In genomic region chr13:31618416-31618815, GRCm38 (mm10) we compare ENCODE assay signal across 8 mouse cellular contexts. TPM values are rescaled to one million over a fixed set of nuclear protein-coding genes. Genes with fewer than 3 reads are reported as not detected.
DNase-seq lines count a peak whose midpoint lies in the region; ATAC-seq lines count a peak whose summit lies in the region.

No protein-coding gene starts in this region.

- H3K4me3 ChIP-seq in brown adipose tissue, adult 24 weeks (ENCODE audit: insufficient read depth, low read depth, low read length): peak overlapping the region; percentile 16; the same call in 1 of the 2 replicates
- H3K4me3 ChIP-seq in limb, embryonic 11.5 days (ENCODE audit: low read depth, low read length): no peak overlapping the region
- peak overlapping the region; percentile 42 for H3K4me3 ChIP-seq in midbrain, embryonic 10.5 days
- H3K4me3 ChIP-seq in stomach, embryonic 16.5 days (replicated peaks; ENCODE audit: low read length): peak overlapping the region; percentile 53

- no peak for ATAC-seq in cerebellum, adult (ENCODE audit: insufficient number of reproducible peaks, low FRiP score, low TSS enrichment)
- ATAC-seq in limb, embryonic 11.5 days (ENCODE audit: insufficient number of reproducible peaks, low FRiP score, low TSS enrichment, low read depth): no peak; the same call in 1 of the 2 replicates
- peak; percentile 76 for ATAC-seq in stomach, embryonic 16.5 days (ENCODE audit: insufficient read depth, low FRiP score)

- H3K27me3 ChIP-seq in limb, embryonic 11.5 days (ENCODE audit: control insufficient read depth, insufficient read depth, low read length): peaks cover 89% of the 10 kb centered on the region
- peaks cover 100% of the 10 kb centered on the region for H3K27me3 ChIP-seq in midbrain, embryonic 10.5 days (ENCODE audit: low read depth, poor library complexity, severe bottlenecking)
- peaks cover 56% of the 10 kb centered on the region for H3K27me3 ChIP-seq in stomach, embryonic 16.5 days (ENCODE audit: control insufficient read depth, insufficient read depth, low read length)

- peak overlapping the region; percentile 36 for H3K4me2 ChIP-seq in limb, embryonic 11.5 days (ENCODE audit: low read depth, severe bottlenecking)
- H3K4me2 ChIP-seq in stomach, embryonic 16.5 days (ENCODE audit: low read depth, low read length): peak overlapping the region; percentile 86

- H3K4me1 ChIP-seq in brown adipose tissue, adult 24 weeks (ENCODE audit: control insufficient read depth, insufficient read depth, insufficient read length, low read length): no peaks in the 10 kb centered on the region
- H3K4me1 ChIP-seq in limb, embryonic 11.5 days (ENCODE audit: control insufficient read depth, insufficient read depth, low read length): no peaks in the 10 kb centered on the region; the same call in none of the 2 replicates
- H3K4me1 ChIP-seq in midbrain, embryonic 10.5 days: peaks cover 31% of the 10 kb centered on the region
- peaks cover 8% of the 10 kb centered on the region for H3K4me1 ChIP-seq in stomach, embryonic 16.5 days (ENCODE audit: control insufficient read depth, insufficient read depth, low read length)

- peak; percentile 34 to 61 for DNase-seq in cerebellum, adult 18-20 months
- DNase-seq in forelimb bud, embryonic 11.5 days (ENCODE audit: low read depth, low spot score): peak; percentile 60
- DNase-seq in induced T-regulatory cell, adult 2 months (ENCODE audit: low read depth): peak; percentile 58
- peak; percentile 85 for DNase-seq in limb, embryonic 11.5 days (ENCODE audit: low spot score)
- peak; percentile 81 for DNase-seq in midbrain, embryonic 10.5 days (ENCODE audit: low spot score)

- no peaks in the 10 kb centered on the region for H3K9me3 ChIP-seq in limb, embryonic 11.5 days (ENCODE audit: control insufficient read depth, low read length)
- H3K9me3 ChIP-seq in midbrain, embryonic 10.5 days (replicated peaks): no peaks in the 10 kb centered on the region
- H3K9me3 ChIP-seq in stomach, embryonic 16.5 days (replicated peaks; ENCODE audit: control insufficient read depth, low read length): no peaks in the 10 kb centered on the region

- H3K27ac ChIP-seq in brown adipose tissue, adult 24 weeks (replicated peaks; ENCODE audit: low read depth, low read length): no peak overlapping the region
- H3K27ac ChIP-seq in limb, embryonic 11.5 days (replicated peaks; ENCODE audit: low read depth, low read length): no peak overlapping the region
- H3K27ac ChIP-seq in midbrain, embryonic 10.5 days (replicated peaks): no peak overlapping the region
- H3K27ac ChIP-seq in stomach, embryonic 16.5 days (ENCODE audit: low read length): peak overlapping the region; percentile 80; the same call in 1 of the 2 replicates

- H3K36me3 ChIP-seq in limb, embryonic 11.5 days (ENCODE audit: control insufficient read depth, insufficient read depth, low read length): no peaks in the 10 kb centered on the region
- no peaks in the 10 kb centered on the region for H3K36me3 ChIP-seq in midbrain, embryonic 10.5 days
- H3K36me3 ChIP-seq in stomach, embryonic 16.5 days (ENCODE audit: control insufficient read depth, insufficient read depth, low read length): no peaks in the 10 kb centered on the region

- no peak overlapping the region for H3K9ac ChIP-seq in limb, embryonic 11.5 days (ENCODE audit: low read length)
- H3K9ac ChIP-seq in stomach, embryonic 16.5 days (ENCODE audit: low read length): peak overlapping the region; percentile 49

- WGBS in limb, embryonic 11.5 days: under 1% methylated on average over 14 of the region's 14 CpGs
- 0% methylated on average over 14 of the region's 14 CpGs for whole genome bisulfite sequencing in midbrain, embryonic 10.5 days
- WGBS in stomach, embryonic 16.5 days: 0% methylated on average over 14 of the region's 14 CpGs

RNA-seq across cellular contexts. Expression of gene Foxf2, which starts 7.2 kb away (rescaled TPM):
- polyA plus RNA-seq in brown adipose tissue, adult 24 weeks (2012; ENCODE audit: insufficient read depth, insufficient read length, missing spikeins): not detected in 2 replicates
- 0.20 and 0.71 TPM in 2 replicates for polyA plus RNA-seq in limb, embryonic 11.5 days (2014; fragmentation: Nextera tagmentation; extraction: Ambion mirVana)
- 7.0 and 7.1 TPM in 2 replicates for polyA plus RNA-seq in midbrain, embryonic 10.5 days (2016; fragmentation: Nextera tagmentation; extraction: Ambion mirVana)
- polyA plus RNA-seq in stomach, embryonic 16.5 days (2015; fragmentation: Nextera tagmentation; extraction: Ambion mirVana): 11.9 and 12.2 TPM in 2 replicates

RNA-seq across cellular contexts. Expression of gene A530084C06Rik, which starts 59.3 kb away (rescaled TPM):
- polyA plus RNA-seq in brown adipose tissue, adult 24 weeks (2012; ENCODE audit: insufficient read depth, insufficient read length, missing spikeins): not detected in 2 replicates
- polyA plus RNA-seq in limb, embryonic 11.5 days (2014; fragmentation: Nextera tagmentation; extraction: Ambion mirVana): not detected in 2 replicates
- not detected in 2 replicates for polyA plus RNA-seq in midbrain, embryonic 10.5 days (2016; fragmentation: Nextera tagmentation; extraction: Ambion mirVana)
- not detected in 2 replicates for polyA plus RNA-seq in stomach, embryonic 16.5 days (2015; fragmentation: Nextera tagmentation; extraction: Ambion mirVana)
